Mouse (Mus musculus) intestine, embryonic 15.5 days (tissue): ENCODE measurements around the gene Gtf2h2. TPM values are rescaled to one million over a fixed set of nuclear protein-coding genes. Genes with fewer than 3 reads are reported as not detected.

Source experiments
- polyA plus RNA-seq: library from polyadenylated mRNA; unstranded; fragments of >200 nt; fragmentation: Nextera tagmentation; extraction: Ambion mirVana; gene quantifications from 2 replicates; pipeline ENCODE4 v1.2.1, GENCODE M21; 2015

Gtf2h2 gene
- polyA plus RNA-seq, 1 experiment from 2014 or later = 78.8 TPM

Other genes with a start within 250 kb of the Gtf2h2 start
- gene Naip5, start 246.3 kb downstream of the Gtf2h2 start, polyA plus RNA-seq = 7.1 and 8.9 TPM in 2 replicates
- gene Naip6, start 174.9 kb downstream of the Gtf2h2 start, polyA plus RNA-seq = 8.2 and 9.1 TPM in 2 replicates
- gene Naip1, start 39.7 kb downstream of the Gtf2h2 start, polyA plus RNA-seq = 4.9 and 5.6 TPM in 2 replicates
- 86.9 and 89.1 TPM in 2 replicates for gene Ocln, start 60.1 kb upstream of the Gtf2h2 start, polyA plus RNA-seq
- 27.3 and 27.4 TPM in 2 replicates for gene Marveld2, start 124.4 kb upstream of the Gtf2h2 start, polyA plus RNA-seq
- 258 and 271 TPM in 2 replicates for gene Ak6, start 158.4 kb upstream of the Gtf2h2 start, polyA plus RNA-seq
- gene Rad17, start 158.5 kb upstream of the Gtf2h2 start, polyA plus RNA-seq = 17.1 and 19.3 TPM in 2 replicates
- 5.7 and 9.1 TPM in 2 replicates for gene Taf9, start 159.0 kb upstream of the Gtf2h2 start, polyA plus RNA-seq
- 6.9 and 7.3 TPM in 2 replicates for gene Ccdc125, start 177.1 kb upstream of the Gtf2h2 start, polyA plus RNA-seq
- gene Cdk7, start 238.4 kb upstream of the Gtf2h2 start, polyA plus RNA-seq = 78.4 and 79.1 TPM in 2 replicates